Mouse (Mus musculus) Patski (cell line): ENCODE measurements at regions not wholly inside any gene's neighbourhood (a gene's known extent, or its start where the extent isn't known, plus 50 kb on each side); places are given as distances from the start of the nearest gene placed in this dataset.

ENCODE experiments used
- ATAC-seq: fragments of 100-300 bp; one replicate; pipeline ENCODE4 v1.8.0; 2021
- CTCF ChIA-PET: fragments of 350-600 bp; sonication (Branson Sonifier 250); formaldehyde crosslinking; loops from one replicate; lab custom pipeline; 2022; ENCODE audit warnings: inconsistent platforms; lab: Charles Lee
- POLR2A ChIA-PET: fragments of 350-600 bp; sonication (Branson Sonifier 250); formaldehyde crosslinking; loops from one replicate; lab custom pipeline; 2022; ENCODE audit warnings: antibody characterized with exemption, inconsistent platforms; lab: Charles Lee
- DNase-seq: peaks from one replicate; pipeline ENCODE4 v3.0.0-alpha.2; 2011; ENCODE audit warnings: low read depth, low spot score
- H3K27me3 ChIP-seq: fragments of 371-371 bp; one replicate; pipeline ENCODE4 v1.5.1; 2021
- CTCF ChIP-seq: fragments of 100-300 bp; IDR thresholded peaks from one replicate; pipeline ENCODE4 v1.5.1; 2021
- in situ Hi-C: fragments of 300-500 bp; cut with MboI; formaldehyde crosslinking; loops from 3 replicates; pipeline ENCODE4 v1.11.1; 2018; ENCODE audit warnings: low pct_unique_long_range_greater_than_20kb, mixed read lengths

DNA sequence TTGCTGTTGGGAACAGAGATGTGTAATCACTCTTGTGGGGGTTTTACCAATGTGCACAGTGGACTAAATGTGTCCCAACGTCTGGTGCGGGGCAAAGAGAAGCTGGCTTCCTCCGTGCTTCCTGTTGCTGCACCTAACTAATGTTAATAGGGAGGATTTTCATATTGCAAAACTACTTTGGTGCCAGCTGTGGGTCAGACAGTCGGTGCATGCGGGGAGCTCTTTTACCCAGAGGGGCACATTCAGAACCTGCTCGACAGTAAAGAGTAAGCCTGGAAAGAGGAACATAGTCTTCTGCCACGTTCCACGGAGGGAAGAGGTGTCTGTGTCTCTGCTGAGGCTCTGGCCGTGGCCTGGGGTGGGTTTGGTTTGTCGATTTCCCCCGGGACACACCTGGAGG lies 98.7 kb downstream of the Tfap2c start:
- POLR2A ChIA-PET = no interaction called here
- no peak for TF ChIP-seq CTCF
- DNase-seq = no peak
- in situ Hi-C loops = loop anchor here (10.0 kb wide), 1 partner anchor 273 kb away; the partner anchor contains the start of genes Aurka and Cstf1
- no peak for ATAC-seq
- CTCF ChIA-PET = no interaction called here
- H3K27me3 ChIP-seq = no peaks in the 10 kb centered on the region

DNA sequence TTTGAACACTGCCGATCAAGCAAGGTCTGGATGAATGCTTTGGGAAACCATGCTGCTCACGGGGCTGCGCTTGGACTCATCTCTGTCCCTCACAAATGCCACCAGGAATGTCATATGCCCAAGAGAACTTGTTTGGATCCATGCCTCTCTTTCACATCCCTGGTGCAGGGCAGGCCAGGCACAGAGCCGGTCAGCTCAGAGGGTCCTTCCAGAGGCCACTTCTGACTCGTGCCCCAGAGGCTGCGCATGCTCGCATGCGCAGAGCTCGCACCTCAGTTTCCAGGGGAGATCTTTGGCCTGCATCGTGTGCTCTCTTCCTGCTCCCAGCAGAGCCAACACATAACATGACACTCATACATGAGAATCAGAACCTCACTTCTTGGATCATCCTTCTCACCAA lies 111.1 kb downstream of the Tfap2c start:
- ChIA-PET CTCF (no interaction called here), POLR2A (interaction anchor here (0.7 kb wide), 1 partner anchor 103 kb away, joined by 4 read pairs; no protein-coding TSS in a partner anchor)
- DNase-seq (no peak), ATAC-seq (no peak)
- H3K27me3 ChIP-seq = no peaks in the 10 kb centered on the region
- in situ Hi-C loops = no loop called here
- TF ChIP-seq CTCF = no peak

DNA sequence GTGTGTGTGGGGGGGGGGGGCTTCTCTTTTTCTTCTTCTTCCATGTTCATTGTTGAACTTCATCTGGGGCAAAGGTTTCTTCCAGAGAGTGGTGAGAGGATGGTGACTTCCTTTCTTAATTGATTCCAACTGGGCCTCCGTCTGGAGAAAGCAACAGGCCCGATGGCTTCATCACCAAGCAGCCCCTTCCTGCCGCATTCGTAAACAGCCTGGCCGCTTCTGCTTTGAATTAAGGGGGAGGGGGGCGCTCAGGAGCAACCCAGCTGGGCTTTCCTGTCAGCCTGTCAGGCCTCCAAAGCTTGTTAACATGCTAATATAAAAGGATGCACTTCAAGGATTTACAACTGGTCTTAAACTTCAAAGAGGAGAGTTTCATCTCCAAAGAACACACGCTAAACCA lies 111.5 kb downstream of the Tfap2c start:
- ATAC-seq (no peak), DNase-seq (no peak)
- TF ChIP-seq CTCF = no peak
- no peaks in the 10 kb centered on the region for H3K27me3 ChIP-seq
- in situ Hi-C loops = no loop called here
- ChIA-PET CTCF (no interaction called here), POLR2A (interaction anchor here (0.7 kb wide), 1 partner anchor 104 kb away, joined by 4 read pairs; no protein-coding TSS in a partner anchor)

DNA sequence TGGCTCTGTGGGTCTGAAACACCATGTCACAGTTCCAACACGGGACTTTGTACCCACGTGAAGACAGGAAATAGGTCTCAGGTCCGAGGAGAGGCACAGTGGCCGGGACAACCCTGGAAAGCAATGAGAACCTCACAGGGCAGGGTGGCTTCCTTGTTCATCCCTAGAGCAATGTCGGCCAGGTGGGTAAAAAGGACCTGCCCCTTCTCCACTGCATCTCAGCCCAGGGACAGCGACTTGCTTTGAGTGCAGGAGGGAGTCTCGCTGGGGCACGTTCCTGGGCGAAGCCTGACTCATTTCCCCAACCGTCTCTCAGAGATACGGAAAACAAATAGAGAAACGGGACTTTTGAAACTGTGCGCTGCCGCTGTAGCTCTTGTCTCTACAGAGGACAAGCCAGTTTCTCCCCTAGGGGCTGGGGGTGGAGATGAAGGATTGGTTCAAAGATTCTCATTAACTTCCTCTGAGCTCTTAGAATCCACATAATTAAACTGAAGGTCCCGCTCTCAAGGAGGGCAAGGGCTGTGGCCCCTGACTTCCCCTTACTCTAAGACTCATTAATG lies 112.1 kb downstream of the Tfap2c start:
- H3K27me3 ChIP-seq = no peaks in the 10 kb centered on the region
- ChIA-PET CTCF (no interaction called here), POLR2A (no interaction called here)
- no peak for ATAC-seq
- TF ChIP-seq CTCF = no peak
- in situ Hi-C loops = no loop called here
- no peak for DNase-seq

DNA sequence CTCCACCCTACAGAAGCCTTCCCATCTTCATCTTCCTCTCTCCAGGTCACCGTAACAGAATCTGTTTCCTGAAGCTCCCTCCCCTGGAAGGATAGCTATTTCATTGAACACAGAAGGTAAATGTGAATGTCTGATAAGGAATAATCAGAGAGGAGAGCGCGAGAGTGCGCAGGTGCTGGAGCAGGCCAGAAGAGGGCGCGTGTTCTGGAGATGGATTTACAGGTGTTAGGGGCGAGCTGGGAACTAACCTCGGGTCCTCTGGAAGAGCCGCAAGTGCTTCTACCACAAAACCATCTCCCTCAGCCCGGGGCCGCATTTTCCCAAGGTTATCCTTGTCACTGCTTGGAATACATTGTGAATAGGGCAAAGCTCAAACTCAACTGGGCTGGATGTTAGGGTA lies 112.8 kb downstream of the Tfap2c start:
- no peaks in the 10 kb centered on the region for H3K27me3 ChIP-seq
- no peak for ATAC-seq
- CTCF ChIA-PET = no interaction called here
- in situ Hi-C loops = no loop called here
- no peak for DNase-seq
- POLR2A ChIA-PET = no interaction called here
- no peak for TF ChIP-seq CTCF

DNA sequence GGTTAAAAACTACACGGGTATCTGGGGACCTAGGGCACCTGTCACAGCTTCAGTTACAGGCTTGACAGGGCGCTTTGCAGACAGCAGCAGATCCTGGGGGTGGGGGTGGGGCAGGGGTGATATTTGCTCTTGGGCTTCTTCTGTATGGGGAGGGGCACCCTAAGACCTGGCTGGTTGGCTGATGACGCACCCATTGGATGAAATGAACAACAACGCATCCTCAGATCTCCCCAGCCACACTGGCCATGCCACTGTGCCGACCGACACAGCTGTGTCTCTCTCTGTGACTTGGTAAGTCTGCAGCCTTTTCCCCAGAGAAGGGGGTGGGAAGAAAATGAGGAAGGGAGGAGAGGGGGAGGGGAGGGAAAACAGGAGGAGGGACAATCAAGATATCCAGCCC lies 114.3 kb downstream of the Tfap2c start:
- DNase-seq (no peak), ATAC-seq (no peak)
- CTCF ChIA-PET = no interaction called here
- TF ChIP-seq CTCF = no peak
- POLR2A ChIA-PET = no interaction called here
- in situ Hi-C loops = no loop called here
- no peaks in the 10 kb centered on the region for H3K27me3 ChIP-seq

DNA sequence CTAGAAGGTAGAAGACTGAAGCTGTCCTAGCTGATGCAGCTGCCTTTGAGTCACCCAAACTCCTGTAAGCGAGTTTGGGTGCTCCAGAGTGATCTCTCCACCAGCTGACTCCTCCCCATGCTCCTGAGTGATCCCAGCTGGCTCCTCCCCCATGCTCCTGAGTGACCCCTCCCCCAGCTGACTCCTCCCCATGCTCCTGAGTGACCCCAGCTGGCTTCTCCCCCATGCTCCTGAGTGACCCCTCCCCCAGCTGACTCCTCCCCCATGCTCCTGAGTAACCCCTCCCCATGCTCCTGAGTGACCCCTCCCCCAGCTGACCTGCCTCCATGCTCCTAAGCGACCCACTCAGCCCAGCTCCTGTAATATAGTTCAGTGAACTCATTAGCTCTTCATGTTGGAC lies 123.7 kb downstream of the Tfap2c start:
- no peak for TF ChIP-seq CTCF
- in situ Hi-C loops = no loop called here
- ChIA-PET POLR2A (no interaction called here), CTCF (no interaction called here)
- no peak for ATAC-seq
- no peaks in the 10 kb centered on the region for H3K27me3 ChIP-seq
- no peak for DNase-seq

DNA sequence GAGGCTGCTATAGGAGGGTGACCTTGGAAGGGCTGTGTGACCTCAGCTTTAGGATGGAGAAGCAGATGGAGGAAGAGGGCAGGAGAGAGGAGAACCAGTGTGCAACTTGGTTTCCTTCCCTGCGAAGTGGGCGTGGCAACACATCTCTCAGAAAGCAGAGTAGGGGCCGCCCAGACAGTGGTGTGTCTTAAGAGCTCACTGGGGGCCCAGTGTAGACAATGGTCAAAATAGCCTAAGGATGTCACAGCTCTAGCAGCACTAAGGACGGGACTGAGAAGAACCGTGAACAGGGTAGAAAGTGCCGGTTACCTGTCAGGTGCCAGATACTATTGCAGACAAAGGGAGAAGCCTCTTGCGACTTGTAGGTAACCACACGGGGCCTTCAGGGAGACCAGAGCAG lies 125.2 kb downstream of the Tfap2c start:
- ATAC-seq = no peak
- in situ Hi-C loops = no loop called here
- TF ChIP-seq CTCF = no peak
- ChIA-PET CTCF (no interaction called here), POLR2A (no interaction called here)
- H3K27me3 ChIP-seq = no peaks in the 10 kb centered on the region
- no peak for DNase-seq

DNA sequence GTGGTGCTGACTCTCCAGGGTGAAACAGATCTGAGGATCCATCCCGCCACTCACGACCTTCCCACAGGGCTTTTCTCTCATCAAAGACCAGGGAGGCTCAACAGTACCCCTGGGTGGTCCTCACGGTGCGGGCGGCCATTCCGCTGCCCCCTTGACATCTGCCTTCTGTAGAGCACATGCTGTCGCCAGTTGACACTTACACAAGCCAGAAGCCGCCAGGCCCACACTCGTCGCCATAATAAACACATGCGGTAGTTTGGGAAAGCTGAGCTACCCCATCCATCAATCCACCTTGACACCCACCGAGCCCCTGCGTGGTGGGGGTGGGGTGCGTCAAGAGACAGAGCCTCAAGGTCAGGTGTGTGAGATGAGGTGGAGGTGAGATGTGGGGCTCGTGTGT lies 125.7 kb downstream of the Tfap2c start:
- no peak for TF ChIP-seq CTCF
- ChIA-PET POLR2A (no interaction called here), CTCF (no interaction called here)
- no peaks in the 10 kb centered on the region for H3K27me3 ChIP-seq
- DNase-seq = no peak
- in situ Hi-C loops = no loop called here
- no peak for ATAC-seq

DNA sequence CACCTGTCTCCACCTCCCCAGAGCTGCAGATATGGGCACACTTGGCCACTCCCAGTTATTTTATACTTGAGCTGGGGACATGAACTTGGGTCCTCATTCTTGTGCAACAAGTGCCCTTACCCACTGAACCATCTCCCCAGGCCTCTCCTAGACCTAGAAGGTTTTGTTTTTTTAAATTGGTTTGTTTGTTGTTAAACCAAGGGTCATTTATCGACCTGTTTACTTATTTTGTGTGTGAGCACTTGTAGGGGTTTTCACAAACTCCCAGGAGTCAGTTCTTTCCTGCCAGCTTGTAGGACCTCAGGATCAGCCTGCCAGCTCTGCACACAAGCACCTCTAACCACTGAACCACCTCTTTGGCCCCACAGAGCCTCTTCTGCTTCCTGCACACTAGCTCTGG lies 140.8 kb downstream of the Tfap2c start:
- in situ Hi-C loops = no loop called here
- no peak for ATAC-seq

DNA sequence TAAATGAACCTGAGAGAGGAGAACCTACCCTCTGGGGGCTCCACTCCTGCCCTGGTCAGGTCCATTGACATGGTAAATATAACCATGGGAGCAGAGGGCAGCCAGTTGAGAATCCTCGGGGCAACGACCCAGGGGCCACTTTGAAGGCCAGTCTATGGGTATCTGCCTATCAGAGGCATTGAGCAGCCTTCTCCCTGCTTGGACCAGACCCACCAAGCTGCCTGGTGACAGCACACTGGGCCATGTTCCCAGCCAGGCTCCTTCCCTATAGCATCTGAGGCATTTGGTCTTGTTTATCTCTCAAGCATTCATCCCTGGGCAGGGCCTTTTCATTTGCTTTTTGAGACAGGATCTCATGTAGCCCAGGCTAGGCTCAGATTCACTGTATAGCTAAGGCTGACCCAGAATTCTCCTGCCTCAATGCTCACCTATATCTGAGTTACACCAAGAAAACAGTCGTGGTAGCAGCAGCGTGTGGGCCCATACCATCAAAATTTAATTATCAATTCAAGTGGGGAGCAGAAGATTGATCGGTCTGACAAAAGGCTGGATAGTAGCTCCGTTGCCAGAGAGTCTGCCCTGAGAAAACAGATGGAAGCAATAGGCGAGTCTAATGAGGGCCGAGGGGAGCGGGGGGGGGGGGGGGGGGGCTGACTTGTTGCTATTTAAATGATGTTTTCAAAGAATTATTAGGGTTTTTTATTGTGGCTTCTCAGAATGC lies 141.7 kb downstream of the Tfap2c start:
- ATAC-seq (no peak), DNase-seq (no peak)
- TF ChIP-seq CTCF = no peak
- ChIA-PET POLR2A (no interaction called here), CTCF (no interaction called here)
- in situ Hi-C loops = no loop called here
- H3K27me3 ChIP-seq = no peaks in the 10 kb centered on the region

More for the DNA sequence above, 140.8 kb downstream of the Tfap2c start:
- no peak for DNase-seq
- H3K27me3 ChIP-seq = no peaks in the 10 kb centered on the region
- ChIA-PET CTCF (no interaction called here), POLR2A (no interaction called here)
- no peak for TF ChIP-seq CTCF

DNA sequence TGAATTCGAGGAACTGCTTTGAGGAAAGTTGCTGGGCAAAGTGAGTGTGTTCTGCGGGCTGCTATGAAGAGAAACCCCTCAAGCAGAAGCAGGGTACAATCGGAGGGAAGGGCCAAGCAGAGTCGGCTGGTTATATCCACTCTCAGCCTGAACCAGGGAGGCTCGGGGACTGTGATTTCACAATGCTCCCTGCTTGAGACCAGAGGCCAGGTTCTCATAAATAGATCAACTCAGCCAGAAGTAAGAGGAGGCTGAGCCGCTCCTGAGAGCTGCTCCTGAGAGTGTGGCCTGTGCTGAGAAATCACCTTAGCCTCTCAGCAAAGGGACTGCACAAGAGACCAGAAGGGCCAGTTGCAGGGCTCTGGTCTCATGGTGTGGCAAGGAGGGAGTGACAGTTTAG lies 149.6 kb downstream of the Tfap2c start:
- no peak for DNase-seq
- no peak for ATAC-seq
- ChIA-PET CTCF (no interaction called here), POLR2A (no interaction called here)
- in situ Hi-C loops = no loop called here
- no peaks in the 10 kb centered on the region for H3K27me3 ChIP-seq
- TF ChIP-seq CTCF = no peak
